Mouse (Mus musculus) retina, postnatal 7 days (tissue): ENCODE data around the gene Tdrd5.
"Not testable (repeated sequence)": the region's sequence is repeated elsewhere in the genome, so short reads cannot be mapped to it uniquely, and the experiment has no call there.

ENCODE experiments used
- DNase-seq: peaks from one replicate; pipeline ENCODE4 v3.0.0-alpha.2; 2012; ENCODE audit warnings: low read depth, low spot score

Gene Tdrd5

DNA sequence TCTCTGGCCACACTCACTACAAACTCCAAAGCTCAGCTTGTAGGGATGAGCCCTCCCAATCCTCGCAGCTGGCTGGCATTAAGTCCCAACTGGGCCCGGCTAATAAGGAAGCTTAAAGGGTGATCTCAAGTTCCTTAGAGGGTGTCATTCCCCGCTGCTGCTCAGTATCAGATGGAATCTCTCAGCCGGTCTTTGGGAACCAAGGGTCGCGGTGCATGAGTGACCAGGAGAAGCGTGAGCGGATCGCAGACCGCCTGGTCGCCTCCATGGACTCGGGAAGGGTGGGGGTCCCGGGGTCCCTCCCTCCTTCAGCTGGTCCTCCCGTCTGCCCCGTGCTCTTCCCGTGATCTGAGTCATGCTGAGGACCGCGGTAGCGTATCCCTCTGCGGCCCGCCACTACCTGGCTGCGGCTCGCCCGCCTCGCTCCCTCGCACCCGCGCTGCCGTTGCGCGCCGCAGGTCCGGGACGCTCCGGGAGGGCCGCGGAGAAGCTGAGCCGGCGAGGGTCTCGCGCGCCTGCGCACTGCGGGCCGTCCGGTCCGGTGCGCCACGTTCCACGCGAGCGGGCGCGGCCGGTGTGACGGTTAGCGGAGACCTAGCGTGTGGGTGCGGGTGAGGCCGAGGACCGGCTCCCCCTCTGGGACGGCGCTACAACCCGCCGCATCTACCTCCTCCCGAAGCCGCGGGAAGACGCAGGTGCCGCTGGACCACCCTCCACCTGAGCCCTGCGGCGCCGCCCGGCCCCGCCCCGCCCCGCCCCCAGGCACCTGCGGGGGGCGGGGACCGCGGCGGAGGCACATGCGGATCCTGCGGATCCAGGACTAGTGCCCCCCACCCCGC lies at the start of gene Tdrd5:
TSS of gene Tdrd5 (minus strand) at position 754 of the 839 bp plus-strand sequence.
- peak; percentile 52 for DNase-seq

DNA sequence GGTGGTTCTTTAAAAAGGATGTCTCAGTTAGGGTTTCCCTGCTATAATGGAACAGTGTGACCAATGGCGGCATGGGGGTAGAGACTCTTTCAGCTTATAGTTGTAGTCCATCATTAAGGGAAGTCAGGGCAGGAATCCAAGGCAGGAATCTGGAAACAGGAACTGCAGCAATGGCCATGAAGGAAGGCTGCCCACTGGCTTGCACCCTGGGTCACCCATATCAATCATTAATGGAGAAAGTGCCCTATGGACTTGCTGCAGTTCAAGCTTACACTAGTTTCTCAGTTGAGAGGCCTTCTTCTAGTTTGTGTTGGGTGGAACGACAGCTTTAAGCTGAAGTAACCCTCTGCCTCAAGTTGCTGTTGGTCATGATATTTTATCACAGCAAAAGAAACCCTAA lies 49.0 kb upstream of the Tdrd5 start:
- DNase-seq: no peak

DNA sequence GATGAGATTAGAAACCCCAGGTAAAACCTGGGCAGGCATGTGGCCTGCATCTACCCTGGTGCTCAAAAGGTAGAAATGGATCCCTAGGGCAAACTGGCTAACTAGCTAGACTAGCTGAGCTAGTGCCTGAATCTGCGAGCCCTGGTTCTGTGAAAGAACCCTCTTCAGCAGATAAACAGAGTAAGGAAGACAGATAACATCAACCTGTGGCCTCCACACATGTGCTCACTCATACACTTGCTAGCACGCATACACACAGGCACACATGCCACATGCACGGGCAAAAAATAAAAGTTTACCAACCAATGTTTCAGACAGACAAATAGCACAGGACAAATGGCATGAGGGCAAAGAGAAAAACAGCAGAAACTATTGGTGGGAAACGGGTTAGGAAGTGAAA lies 47.0 kb upstream of the Tdrd5 start:
- DNase-seq: no peak

DNA sequence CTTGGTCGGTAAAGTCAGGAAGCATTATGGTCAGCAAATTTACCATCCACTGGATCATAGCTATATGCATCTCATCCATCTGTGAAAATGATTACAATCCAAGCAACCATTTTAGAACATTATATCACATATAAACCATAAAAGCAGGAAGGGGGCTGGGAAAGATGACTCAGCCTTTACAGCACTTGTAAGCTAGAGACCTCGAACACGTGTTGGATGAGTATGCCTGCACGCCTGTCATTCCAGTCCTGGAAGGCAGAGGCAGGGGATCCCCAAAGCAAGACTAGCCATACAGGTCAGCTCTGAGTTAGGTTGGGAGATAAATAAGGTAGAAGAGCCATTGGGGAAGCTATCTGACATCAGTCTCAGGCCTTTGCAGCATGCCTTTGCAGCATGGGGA lies 45.6 kb upstream of the Tdrd5 start:
- no peak for DNase-seq

DNA sequence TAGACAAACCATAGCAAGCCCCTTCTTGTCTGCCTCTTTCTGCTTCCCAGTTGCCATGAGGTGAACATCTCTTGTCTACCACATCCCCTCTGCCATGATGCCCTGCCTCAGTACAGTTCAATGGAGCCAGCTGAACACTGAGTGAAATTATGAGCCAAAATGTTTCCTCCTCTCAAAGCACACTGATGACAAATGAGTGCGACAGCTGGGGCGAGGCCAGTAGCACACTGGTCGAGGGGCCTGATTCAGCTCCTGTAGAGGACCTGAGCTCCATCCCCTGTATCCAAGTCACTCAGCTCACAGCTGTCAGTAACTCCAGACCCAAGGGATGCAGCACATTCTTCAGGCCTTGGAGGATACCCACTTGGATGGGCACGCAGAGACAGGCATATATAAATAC lies 42.2 kb upstream of the Tdrd5 start:
- DNase-seq: no peak

DNA sequence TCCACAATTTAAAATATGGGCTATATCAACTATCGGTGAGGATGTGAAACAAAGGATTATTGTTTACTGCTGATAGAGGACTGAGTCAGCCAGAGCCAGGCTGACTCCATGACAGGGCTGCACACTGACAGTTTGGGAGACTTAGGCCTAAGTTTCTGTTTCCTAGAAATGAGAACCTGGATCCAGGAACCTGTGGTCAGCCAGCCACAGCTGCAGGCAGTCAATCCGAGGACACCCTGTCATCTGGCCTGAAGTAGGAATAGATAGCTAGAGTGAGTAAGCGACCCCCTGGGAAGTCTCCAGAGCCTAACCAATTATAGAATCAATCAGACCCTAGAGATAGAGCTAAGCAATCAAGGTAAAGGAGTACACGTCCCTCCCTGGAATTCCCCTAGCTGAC lies 41.0 kb upstream of the Tdrd5 start:
- no peak for DNase-seq

DNA sequence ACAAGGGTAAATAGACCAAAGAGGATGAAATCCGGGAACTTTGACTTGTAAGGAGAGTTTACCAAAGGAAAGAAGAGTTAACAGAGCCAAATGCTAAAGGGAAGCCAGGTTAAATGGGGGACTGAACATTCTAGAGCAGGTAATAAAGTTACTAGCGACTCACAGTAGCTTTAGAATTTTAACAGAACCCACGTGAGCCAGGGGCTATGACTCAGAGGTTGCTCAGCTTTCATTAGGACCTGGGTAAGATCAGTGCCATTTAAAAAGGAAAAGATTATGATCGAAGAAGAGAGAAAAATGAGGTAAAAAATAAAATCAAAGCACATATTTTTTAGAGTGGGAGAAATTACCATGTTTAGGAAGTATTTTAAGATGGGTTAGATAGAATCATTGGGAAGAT lies 37.4 kb upstream of the Tdrd5 start:
- DNase-seq: no peak

DNA sequence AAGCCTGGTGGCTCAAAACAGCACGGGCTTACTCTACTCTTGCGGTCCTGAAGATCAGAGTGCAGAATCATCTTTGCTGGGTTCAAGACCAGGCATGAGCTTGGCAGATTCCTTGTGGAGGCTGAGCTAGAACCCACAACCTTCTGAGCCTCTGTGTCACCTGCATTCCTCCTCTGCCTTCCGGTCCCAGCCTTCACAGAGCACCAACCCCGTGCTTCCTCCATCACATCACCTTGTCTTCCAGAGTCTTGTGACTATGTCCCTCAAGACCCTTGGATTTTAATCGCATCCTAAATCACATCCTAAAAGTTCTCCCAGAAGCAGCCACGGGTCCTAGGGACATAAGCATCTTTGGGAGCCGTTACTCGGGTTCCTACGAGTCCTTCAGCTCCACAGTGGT lies 19.7 kb upstream of the Tdrd5 start:
- no peak for DNase-seq

DNA sequence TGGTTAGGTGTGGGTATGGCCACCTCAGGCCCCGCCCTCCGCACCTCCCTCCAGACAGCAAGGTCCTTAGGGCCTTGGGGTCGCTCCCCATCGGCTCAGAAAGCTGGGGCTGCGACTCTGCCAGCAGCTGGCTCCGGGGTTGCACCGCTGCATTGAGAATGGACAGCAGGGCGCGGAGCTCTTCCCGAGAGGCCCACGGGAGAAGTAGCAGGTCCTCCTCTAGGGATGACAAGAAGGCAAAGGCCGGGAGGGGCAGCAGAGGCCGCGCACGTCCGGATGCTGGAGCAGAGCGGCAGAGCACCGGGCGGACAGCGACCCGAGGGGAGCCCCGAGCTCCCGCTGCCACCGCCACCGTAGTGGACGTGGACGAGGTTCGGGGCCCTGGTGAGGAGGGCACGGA lies 7.2 kb upstream of the Tdrd5 start, which contains the start of gene Nphs2:
TSS of gene Nphs2 (plus strand) at position 98 of the 400 bp plus-strand sequence.
- DNase-seq: no peak

DNA sequence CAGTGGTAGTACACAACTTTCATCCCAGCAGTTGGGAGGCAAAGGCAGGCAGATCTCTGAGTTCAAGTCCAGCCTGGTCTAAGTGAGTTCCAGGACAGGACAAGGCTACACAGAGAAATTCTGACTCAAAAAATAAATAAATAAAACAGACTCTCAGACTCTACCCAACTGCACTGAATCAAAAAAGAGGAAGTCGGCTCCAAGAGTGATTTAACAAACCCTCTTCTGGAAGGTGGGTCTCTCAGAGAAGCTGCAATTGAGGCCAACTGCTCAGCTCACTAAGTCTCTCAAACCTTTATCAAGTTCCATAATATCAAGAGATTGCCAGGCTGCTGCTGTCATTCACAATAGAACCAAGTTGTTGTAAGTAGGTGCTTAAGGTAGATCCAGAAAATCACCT lies 5.1 kb upstream of the Tdrd5 start:
- DNase-seq: no peak

DNA sequence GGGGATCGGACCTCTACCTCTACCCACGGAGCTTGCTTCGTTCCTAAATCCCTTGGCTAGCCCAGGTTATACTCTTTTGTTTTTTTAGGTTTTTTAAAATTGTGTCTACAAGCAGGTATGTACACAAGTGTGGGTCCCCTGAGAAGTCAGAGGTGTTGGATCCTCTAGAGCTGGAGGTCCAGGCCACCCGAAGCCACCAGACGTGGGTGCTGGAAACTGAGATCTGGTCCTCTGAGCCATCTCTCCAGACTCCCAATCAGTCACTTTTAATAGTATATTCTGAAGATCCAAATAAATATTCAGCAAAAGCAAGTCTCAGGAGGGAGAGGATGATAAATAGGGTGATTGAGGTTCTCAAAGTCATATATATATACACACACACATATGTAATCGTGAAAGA lies 13.4 kb downstream of the Tdrd5 start:
- no peak for DNase-seq

DNA sequence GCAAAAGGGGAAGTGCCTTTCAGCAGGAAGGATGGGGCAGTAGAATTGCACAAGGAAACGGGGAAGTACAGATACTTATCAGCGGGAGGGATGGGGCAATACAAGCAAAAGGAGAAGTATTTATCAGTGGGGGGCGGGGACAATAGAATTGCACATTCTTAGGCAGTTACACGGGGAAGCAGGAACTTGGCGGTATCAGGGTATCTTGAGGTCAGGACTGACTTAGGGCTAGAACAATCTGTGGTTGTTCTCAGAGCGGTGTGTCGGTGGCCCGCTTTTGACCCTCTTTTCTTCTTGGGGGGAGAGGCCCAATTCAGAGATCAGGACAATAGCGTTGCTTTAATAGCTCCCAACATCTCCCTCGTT lies 14.3 kb downstream of the Tdrd5 start:
- DNase-seq: not testable (repeated sequence)

DNA sequence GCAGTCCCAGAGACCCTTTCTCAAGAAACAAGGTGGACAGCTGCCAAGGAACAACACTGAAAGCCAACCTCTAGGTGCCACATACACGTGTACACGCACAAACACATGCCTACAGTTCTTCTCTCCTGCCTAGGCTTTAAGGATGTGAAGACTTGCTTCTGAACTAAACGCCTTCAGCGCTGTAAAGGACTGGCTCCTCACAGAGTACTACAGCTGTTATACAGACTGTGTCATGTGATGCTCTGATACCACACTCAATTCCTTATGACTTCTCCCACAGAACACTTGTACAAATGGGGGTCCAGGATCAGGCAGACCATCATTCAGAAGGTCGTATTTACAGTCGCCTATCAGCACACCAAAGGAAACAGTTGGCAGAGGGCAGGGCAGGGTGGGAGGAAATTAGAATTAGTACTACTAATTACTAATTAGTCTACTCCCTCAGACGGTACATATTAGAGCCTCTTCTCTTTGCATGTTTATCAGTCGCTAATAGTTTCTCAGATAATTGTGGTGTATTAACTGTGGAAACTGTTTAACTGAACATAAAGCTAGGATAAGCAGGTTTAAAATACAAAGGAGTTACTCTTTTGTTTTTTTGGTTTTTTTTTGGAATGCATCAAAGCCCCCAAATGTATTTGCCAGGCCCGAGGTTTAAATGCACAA lies 14.8 kb downstream of the Tdrd5 start:
- no peak for DNase-seq

DNA sequence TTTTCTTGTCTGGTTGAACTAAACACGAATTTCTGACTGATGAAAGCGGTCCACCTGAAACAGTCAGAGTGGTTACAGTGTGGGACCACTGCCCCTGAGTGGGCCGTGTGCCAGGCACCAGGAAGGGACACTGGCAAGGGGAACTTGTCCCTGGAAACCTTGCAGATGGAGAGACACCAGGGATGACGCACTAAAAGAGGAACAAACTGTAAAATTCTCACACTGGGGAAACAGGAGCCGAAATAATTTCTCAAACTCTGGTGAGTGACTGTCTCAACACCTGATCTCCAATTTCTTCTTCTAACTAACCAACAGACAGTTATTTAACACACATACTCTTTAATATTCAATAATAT lies 17.9 kb downstream of the Tdrd5 start:
- no peak for DNase-seq

DNA sequence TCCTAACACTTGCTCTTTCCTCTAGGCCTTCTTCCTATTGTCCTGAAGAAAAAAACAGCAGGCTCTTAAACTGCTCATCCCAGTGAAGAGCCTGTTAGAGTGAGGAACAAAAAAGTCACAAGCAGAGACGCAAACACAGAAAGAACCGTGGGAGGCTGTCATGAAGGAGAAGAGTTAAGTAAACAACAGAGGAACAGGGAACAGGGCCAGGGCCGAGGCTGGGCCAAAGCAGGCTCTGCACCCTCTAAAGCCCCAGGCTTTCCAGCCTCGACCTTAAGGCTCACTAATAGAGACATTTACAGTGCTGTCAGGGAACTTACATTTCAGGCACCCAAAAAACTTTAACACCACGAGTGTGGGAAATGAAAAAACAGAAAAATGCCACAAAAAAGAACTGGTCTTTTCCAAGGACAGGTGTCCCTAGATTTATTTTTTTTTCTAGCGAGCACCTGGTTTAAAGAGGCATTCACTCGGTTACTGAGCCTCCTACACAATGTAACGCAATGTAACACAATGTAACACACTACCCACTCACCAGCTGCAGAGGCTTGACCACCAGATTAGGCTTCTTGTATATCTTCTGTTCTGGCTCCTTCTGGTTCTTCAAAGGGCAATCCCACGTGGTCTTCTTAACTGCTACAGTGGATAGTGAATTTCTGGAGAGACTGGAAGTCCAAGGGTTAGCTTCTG lies 18.5 kb downstream of the Tdrd5 start:
- DNase-seq: no peak

DNA sequence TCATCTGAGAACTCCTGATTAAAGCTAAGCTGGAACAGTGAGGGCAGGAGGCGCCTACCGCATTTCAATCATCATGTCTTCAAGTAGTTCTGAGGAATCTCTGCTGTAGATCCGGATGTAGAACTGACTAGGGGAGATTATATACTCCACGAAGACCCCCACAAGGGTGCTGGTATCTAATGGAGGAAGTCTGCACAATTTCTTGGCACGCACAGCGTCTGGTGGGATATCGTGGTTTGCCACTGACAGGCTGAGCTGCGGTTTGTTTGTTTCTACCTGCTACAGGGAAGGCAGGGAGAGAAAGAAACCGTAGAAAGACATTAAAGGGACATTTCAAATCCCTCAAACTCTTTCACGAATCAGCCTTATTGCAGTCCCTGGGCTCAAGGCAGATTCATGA lies 19.3 kb downstream of the Tdrd5 start:
- no peak for DNase-seq

DNA sequence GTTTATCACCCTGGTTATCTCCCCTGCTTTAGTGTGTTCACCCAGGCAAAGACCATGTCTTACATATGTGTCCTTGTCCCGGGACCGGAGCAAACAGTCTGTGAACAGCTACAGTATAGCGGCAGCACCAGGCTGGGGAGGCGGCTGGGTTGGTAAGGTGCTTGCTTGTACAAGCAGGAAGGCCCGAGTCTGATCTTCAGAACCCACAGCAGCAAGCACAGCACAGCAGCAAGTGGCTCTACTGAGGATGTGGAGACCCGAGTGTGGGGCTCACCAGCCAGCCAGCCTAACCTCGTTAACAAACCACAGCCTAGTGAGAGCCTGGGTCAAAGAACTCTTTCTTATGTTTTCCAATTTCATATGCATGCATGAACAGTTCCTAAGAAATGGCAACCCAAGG lies 23.3 kb downstream of the Tdrd5 start:
- no peak for DNase-seq

DNA sequence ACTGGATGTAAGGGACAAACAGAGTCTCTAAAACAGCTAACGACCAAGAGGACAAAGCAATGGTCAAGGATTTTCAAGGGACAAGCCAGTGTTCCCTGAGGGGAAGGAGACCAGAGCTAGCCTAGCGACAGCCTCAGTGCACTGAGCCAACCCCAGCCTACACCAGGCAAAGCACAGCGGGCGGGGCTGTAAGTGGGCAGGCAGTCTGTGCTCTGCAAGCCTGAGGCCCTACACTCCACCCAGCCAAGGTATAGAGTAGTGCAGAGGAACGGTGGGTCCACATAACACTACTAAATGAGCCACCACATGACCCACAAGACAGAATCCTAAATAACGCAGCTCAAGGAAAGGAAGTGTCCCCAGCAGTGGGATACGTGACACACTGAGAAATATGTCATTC lies 29.8 kb downstream of the Tdrd5 start:
- no peak for DNase-seq

DNA sequence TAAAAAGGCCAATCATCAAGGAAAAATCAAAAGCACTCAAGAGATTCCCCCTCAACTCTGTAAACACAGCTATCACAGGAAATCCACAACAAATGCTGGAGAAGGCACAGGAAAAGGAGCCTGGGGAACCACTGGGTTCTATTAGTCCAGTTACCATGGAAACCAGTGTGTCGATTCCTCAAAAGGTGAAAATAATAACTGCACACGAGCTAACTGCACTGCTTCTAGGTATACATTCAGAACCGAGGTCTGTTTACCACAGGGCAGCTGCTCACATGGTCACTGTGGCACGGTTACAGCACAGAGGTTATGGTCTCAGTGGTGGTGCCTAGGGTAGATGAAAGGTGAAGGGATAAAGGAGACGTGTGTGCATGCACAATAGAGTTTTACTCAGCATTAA lies 31.8 kb downstream of the Tdrd5 start:
- no peak for DNase-seq

DNA sequence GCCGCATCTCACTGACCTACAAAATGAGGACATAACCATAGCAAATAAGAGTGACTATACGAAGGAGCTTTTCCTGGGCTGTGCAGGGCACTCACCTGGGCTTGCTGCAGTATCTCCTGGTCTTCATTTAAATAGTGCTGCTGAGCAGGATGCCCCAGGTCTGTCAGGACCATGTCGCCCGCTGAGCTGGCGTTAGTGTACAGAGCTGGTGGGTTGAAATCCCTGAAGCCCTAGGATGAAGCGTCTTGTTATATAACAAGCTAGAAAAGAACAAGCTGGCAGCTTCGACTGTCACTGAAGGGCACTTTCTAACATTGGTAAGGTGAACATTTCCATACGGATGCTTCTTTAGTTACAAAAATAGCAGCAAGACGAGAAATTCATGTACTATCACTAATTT lies 33.0 kb downstream of the Tdrd5 start:
- no peak for DNase-seq

DNA sequence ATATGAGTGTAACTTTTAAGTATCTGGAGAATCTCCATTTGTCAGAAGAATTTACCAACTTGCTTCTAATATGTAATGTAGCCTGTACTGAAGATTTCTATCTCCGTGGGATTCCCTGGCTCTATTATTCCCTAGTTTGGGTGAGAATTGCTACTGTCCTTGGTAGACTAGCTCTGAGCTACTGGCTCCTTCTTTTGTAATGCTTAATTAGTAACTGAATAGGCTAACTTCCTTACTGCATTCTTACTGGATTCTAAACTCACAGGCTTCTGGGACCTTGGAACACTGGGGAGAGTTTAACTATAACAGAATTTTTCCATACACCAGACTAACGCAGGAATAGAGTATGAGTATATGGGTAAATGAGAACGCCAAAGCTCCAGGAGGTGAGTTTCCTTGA lies 34.9 kb downstream of the Tdrd5 start:
- not testable (repeated sequence) for DNase-seq

DNA sequence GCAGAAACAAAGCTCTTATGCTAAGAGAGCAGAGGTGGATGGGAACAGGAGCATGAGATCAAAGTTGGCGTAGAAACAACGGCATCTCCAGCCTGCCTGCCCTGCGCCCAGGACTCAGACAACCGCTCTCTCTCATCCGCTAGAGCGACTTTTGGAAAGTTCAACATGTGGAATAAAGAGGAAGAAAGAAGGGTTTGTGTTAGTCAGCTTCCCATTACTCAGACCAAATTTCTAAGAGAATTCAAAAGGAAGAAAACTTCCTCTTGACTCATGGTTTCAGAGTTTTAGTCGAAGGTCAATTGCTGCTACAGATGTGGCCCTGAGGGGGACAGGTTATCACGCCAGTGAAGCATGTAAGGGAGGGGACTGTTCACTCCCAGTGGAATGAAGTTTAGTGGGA lies 39.5 kb downstream of the Tdrd5 start:
- DNase-seq: no peak

DNA sequence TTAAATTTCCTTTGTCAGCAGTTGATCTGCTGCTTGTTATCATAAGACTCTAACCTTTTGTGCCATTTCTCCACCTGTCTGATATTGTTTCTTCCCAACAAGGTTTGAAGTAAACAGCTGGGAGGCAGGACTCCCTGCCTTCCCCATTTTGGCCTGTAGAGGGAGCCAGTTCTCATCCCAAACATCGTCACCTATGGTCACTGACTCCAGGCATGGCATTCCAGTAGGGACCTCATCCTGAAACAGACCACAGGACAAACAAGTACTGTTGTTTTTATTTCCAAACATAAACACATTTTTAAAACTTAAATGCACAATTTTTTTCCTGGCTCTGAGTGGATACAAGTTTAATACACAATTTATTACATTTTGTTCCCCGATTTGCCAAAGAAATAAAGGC lies 40.1 kb downstream of the Tdrd5 start:
- DNase-seq: peak; percentile 35
